Mouse (Mus musculus): ENCODE measurements at regions not wholly inside any gene's neighbourhood (a gene's known extent, or its start where the extent isn't known, plus 50 kb on each side); places are given as distances from the start of the nearest gene placed in this dataset.
A peak's percentile ranks its signal among the peaks of the same experiment; 100 is the strongest.

DNA sequence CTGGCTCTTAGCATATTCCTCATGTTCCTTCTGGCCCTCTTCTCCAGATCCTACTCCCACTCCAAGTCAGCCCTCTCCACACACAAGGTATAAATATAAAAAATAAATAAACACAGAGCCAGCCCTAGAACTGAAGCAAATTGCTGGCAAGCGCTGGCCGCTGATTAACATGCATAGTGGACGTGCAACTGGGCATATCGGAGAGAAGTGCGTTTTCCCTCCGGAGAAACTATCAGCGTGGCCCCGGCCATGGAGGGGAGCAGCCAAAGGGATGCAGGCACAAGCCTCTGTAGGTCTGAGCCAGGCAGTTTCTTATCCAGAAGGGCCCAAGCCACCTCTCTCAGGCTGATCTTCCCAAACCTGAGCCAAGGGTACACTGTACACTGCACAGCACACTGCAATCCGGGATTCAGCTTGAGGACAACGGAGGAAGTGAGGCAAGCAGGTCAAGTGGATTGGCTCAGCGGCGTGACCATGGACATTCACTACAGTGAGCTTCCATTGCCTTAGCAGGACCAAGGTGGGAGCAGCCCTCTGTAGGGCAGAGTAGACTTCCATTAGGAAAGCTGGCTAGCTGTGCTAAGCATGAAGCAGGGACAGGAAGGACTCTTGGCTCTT lies 131.3 kb upstream of the Pja1 start:
- Histone ChIP-seq H3K4me2 (ENCODE audit: low read length) (no peak overlapping the region), H3K9ac (ENCODE audit: low read depth, low read length) (no peak overlapping the region), H3K27me3 (ENCODE audit: insufficient read depth, low read length) (no peaks in the 10 kb centered on the region), H3K4me3 (replicated peaks; ENCODE audit: low read depth, low read length) (no peak overlapping the region), H3K9me3 (replicated peaks; ENCODE audit: low read length) (no peaks in the 10 kb centered on the region), H3K36me3 (ENCODE audit: insufficient read depth, low read length) (no peaks in the 10 kb centered on the region), H3K27ac (peak overlapping the region; percentile 13; the same call in 1 of the 2 replicates), H3K4me1 (replicated peaks; ENCODE audit: insufficient read depth, low read length) (0 out of 2 replicates have a peak, but pooled peaks cover 3% of the 10 kb centered on the region)
- no peak for DNase-seq (ENCODE audit: low spot score)
- 63% methylated on average over 12 of the region's 12 CpGs for WGBS
- no peak for TF ChIP-seq CTCF (IDR thresholded peaks at IDR 0.05; ENCODE audit: low read depth)
- no peak for ATAC-seq (replicated peaks; ENCODE audit: low FRiP score, low read depth)

DNA sequence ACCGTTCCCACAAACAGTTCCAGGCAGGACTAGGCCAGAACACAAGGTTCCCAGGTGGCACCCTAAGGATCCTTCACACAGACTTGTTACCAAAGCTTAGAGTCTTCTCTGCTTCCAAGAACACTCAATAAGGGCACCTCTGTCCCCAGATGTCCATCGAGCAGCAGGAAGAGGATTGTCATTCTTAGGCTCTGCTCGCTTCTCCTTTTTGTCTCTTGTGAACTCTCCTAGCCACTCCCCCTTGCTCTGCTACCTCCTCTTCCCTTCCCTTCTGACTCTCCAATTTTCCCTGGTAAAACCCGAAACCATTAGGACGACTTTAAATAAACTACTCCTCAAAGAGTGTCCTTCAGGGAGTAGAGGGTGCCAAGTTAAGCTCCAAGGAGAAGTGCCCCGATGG lies 124.4 kb upstream of the Pja1 start:
- Histone ChIP-seq H3K4me2 (ENCODE audit: low read length) (no peak overlapping the region), H3K4me3 (replicated peaks; ENCODE audit: low read depth, low read length) (no peak overlapping the region), H3K4me1 (replicated peaks; ENCODE audit: insufficient read depth, low read length) (no peaks in the 10 kb centered on the region), H3K27ac (no peak overlapping the region), H3K9ac (ENCODE audit: low read depth, low read length) (no peak overlapping the region), H3K9me3 (replicated peaks; ENCODE audit: low read length) (no peaks in the 10 kb centered on the region), H3K36me3 (ENCODE audit: insufficient read depth, low read length) (no peaks in the 10 kb centered on the region), H3K27me3 (ENCODE audit: insufficient read depth, low read length) (no peaks in the 10 kb centered on the region)
- WGBS, result 75% methylated on average over 6 of the region's 6 CpGs
- DNase-seq (ENCODE audit: low spot score), result no peak
- ATAC-seq (replicated peaks; ENCODE audit: low FRiP score, low read depth), result no peak
- TF ChIP-seq CTCF (IDR thresholded peaks at IDR 0.05; ENCODE audit: low read depth), result no peak

GRCm38 (mm10) chrX:99593872-99594487 lies 122.9 kb upstream of the Pja1 start:
- Histone ChIP-seq H3K4me2 (ENCODE audit: low read length) (no peak overlapping the region), H3K4me3 (replicated peaks; ENCODE audit: low read depth, low read length) (no peak overlapping the region), H3K27me3 (ENCODE audit: insufficient read depth, low read length) (no peaks in the 10 kb centered on the region), H3K36me3 (ENCODE audit: insufficient read depth, low read length) (no peaks in the 10 kb centered on the region), H3K27ac (no peak overlapping the region), H3K9me3 (replicated peaks; ENCODE audit: low read length) (no peaks in the 10 kb centered on the region), H3K4me1 (replicated peaks; ENCODE audit: insufficient read depth, low read length) (no peaks in the 10 kb centered on the region), H3K9ac (ENCODE audit: low read depth, low read length) (no peak overlapping the region)
- WGBS, result 38% methylated on average over 24 of the region's 28 CpGs
- no peak for TF ChIP-seq CTCF (IDR thresholded peaks at IDR 0.05; ENCODE audit: low read depth)
- ATAC-seq (replicated peaks; ENCODE audit: low FRiP score, low read depth) (no peak), DNase-seq (ENCODE audit: low spot score) (no peak)

DNA sequence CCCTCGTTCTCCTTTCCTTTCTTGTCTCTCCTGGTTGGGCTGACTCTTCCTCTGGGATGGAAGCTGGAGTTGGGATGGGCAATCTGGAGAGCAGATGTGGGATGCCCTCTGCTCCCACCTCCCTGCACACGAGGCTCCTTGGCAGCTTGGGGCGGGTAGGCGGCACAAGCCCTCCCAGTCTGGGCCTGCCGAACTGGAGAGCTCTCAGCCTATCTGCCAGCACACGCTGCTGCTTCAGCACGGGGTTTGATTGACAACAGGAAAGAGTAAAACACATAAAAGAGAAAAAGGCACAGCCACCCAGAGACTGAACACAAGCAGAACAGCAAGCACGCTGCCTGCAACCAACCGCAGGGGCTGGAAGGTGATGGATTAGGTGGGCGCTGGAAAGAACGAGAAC lies 121.9 kb upstream of the Pja1 start:
- H3K4me2 ChIP-seq (ENCODE audit: low read length), result no peak overlapping the region
- no peaks in the 10 kb centered on the region for H3K4me1 ChIP-seq (replicated peaks; ENCODE audit: insufficient read depth, low read length)
- no peak overlapping the region for H3K4me3 ChIP-seq (replicated peaks; ENCODE audit: low read depth, low read length)
- no peak for DNase-seq (ENCODE audit: low spot score)
- H3K27me3 ChIP-seq (ENCODE audit: insufficient read depth, low read length), result no peaks in the 10 kb centered on the region
- H3K36me3 ChIP-seq (ENCODE audit: insufficient read depth, low read length), result no peaks in the 10 kb centered on the region
- no peak for TF ChIP-seq CTCF (IDR thresholded peaks at IDR 0.05; ENCODE audit: low read depth)
- no peaks in the 10 kb centered on the region for H3K9me3 ChIP-seq (replicated peaks; ENCODE audit: low read length)
- 67% methylated on average over 11 of the region's 11 CpGs for WGBS
- no peak overlapping the region for H3K27ac ChIP-seq
- H3K9ac ChIP-seq (ENCODE audit: low read depth, low read length), result no peak overlapping the region
- no peak for ATAC-seq (replicated peaks; ENCODE audit: low FRiP score, low read depth)

- ATAC-seq (replicated peaks; ENCODE audit: low FRiP score, low read depth), result no peak
- H3K9ac ChIP-seq (ENCODE audit: low read depth, low read length), result no peak overlapping the region
- no peak for TF ChIP-seq CTCF (IDR thresholded peaks at IDR 0.05; ENCODE audit: low read depth)
- H3K4me1 ChIP-seq (replicated peaks; ENCODE audit: insufficient read depth, low read length), result no peaks in the 10 kb centered on the region
- no peak overlapping the region for H3K27ac ChIP-seq
- no peaks in the 10 kb centered on the region for H3K9me3 ChIP-seq (replicated peaks; ENCODE audit: low read length)
- H3K4me2 ChIP-seq (ENCODE audit: low read length), result no peak overlapping the region
- DNase-seq (ENCODE audit: low spot score), result no peak
- 60% methylated on average over 2 of the region's 2 CpGs for WGBS
- no peak overlapping the region for H3K4me3 ChIP-seq (replicated peaks; ENCODE audit: low read depth, low read length)
- no peaks in the 10 kb centered on the region for H3K27me3 ChIP-seq (ENCODE audit: insufficient read depth, low read length)
- no peaks in the 10 kb centered on the region for H3K36me3 ChIP-seq (ENCODE audit: insufficient read depth, low read length)
These were observed 116.2 kb upstream of the Pja1 start for GRCm38 (mm10) chrX:99587284-99587683.

DNA sequence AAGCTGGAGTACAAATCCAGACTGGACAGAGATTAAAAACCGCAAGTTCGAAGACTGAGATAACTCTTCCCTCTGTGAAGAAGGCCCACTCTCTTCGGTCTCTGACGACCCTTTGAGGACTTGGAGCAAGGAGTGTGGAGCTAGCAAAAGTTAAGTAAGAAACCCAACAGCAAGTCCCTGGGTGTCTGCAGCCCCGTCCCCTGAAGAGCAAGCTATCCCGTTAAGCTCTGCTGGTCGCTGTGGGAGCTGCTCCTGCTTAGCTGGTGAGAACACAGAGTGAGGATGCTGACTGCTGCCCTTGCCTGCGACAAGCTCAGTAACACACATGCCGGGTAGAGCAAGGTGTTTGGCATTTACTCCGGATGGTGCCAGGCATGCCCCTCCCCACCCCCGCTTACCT lies 115.2 kb upstream of the Pja1 start:
- 65% methylated on average over 11 of the region's 11 CpGs for WGBS
- Histone ChIP-seq H3K4me2 (ENCODE audit: low read length) (no peak overlapping the region), H3K4me1 (replicated peaks; ENCODE audit: insufficient read depth, low read length) (no peaks in the 10 kb centered on the region), H3K27me3 (ENCODE audit: insufficient read depth, low read length) (no peaks in the 10 kb centered on the region), H3K4me3 (replicated peaks; ENCODE audit: low read depth, low read length) (no peak overlapping the region), H3K27ac (peak overlapping the region; percentile 57; the same call in 1 of the 2 replicates), H3K9me3 (replicated peaks; ENCODE audit: low read length) (no peaks in the 10 kb centered on the region), H3K36me3 (ENCODE audit: insufficient read depth, low read length) (no peaks in the 10 kb centered on the region), H3K9ac (ENCODE audit: low read depth, low read length) (no peak overlapping the region)
- ATAC-seq (replicated peaks; ENCODE audit: low FRiP score, low read depth) (no peak), DNase-seq (ENCODE audit: low spot score) (no peak)
- TF ChIP-seq CTCF (IDR thresholded peaks at IDR 0.05; ENCODE audit: low read depth), result no peak

Measured in kidney, postnatal 0 days (tissue).